Mouse (Mus musculus): ENCODE measurements at regions not wholly inside any gene's neighbourhood (a gene's known extent, or its start where the extent isn't known, plus 50 kb on each side); places are given as distances from the start of the nearest gene placed in this dataset.

DNA sequence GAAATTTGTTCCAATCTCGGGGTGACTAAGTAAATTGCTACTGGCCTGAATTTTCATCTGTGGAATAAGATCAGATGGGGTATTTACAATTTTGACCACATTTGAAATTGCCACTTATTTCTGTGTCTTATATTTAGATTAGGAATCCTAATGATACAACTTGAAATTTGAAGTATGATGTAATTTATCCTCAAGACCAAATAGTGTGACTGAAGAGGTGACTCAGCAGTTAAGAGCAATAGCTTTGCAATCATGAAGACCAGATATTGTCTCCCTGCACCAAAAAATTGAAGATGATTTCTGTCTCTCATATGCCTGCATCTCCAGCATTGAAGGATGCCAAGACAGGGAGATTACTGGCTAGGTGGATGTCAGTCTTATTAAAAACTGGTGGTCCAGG lies 114.3 kb upstream of the Gm597 start:
- no peak for DNase-seq (ENCODE audit: inconsistent age in 2 of 2, low spot score in 1 of 2)

GRCm38 (mm10) chr1:28877626-28878025 lies 97.6 kb upstream of the Gm597 start:
- DNase-seq (ENCODE audit: inconsistent age in 2 of 2, low spot score in 1 of 2) = no peak

DNA sequence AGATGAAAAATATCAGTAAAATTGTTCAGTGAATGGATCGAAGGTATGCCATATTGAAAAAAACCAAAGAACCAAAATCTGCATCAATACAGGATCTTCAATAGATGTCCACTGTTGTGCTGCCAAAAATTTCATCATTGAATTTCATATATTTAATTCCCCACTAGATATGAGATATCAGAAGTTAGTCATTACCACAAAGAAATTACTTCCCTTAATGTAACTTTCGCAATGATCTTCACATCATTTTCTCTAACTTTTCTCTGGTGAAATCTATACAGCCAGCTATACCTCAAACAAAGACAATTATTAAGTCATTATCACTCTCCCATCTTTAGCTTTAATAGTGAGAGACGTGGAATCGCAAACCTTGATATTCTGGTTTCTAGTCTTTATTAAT lies 64.5 kb upstream of the Gm597 start:
- peak in 1 of 2 experiments; percentile 4 for DNase-seq (ENCODE audit: inconsistent age in 2 of 2, low spot score in 1 of 2)

DNA sequence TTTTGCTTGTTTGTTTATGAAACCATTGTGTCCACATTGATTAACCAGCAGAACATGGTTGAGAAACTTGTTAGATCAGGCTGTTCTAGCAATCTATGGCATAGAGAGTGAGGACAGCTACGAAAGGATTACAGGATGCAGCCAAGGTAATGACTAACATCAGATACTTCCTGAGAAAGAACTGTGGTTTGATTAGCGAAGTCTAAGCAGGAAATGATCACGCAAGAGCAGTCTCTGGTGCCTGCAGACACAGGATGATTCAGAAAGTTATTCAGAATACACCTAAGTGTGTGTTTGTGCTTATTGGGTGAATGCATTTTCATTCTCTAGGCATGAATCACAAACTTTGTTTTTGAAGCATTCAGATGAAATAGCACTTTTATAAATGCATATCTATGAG lies 61.3 kb upstream of the Gm597 start:
- no peak for DNase-seq (ENCODE audit: inconsistent age in 2 of 2, low spot score in 1 of 2)
